Comparison of ENCODE assay signal across 14 mouse cellular contexts in genomic region chr2:4857186-4857585, GRCm38 (mm10). TPM values are rescaled to one million over a fixed set of nuclear protein-coding genes. Genes with fewer than 3 reads are reported as not detected.
A peak's percentile ranks its signal among the peaks of the same experiment; 100 is the strongest.
DNase-seq lines count a peak whose midpoint lies in the region; TF ChIP-seq lines count a peak whose summit lies in the region.
"Had no signal": no experiment of that assay in that cellular context is flagged by ENCODE, and none has a peak within 500 bp of the region (broad histone marks: within the 10 kb centered on the region; RNA-seq: fewer than 3 reads in every experiment).

No protein-coding gene starts in this region.

- no peak for TF ChIP-seq EP300 in MEL (IDR thresholded peaks at IDR 0.05; ENCODE audit: low read depth in 1 of 2, low read length in 2 of 2)

- no peak for TF ChIP-seq POLR2A in MEL (IDR thresholded peaks at IDR 0.05; ENCODE audit: control insufficient read depth in 1 of 2, insufficient read depth in 1 of 2, low read depth in 1 of 2, low read length in 2 of 2, poor library complexity in 1 of 2)

- no peaks in the 10 kb centered on the region; a peak in 1 of 4 replicates for H3K4me1 ChIP-seq in MEL (ENCODE audit: control insufficient read depth in 1 of 2, insufficient read depth in 2 of 2, low read length in 2 of 2)

- H3K9ac ChIP-seq in MEL (ENCODE audit: control insufficient read depth, low read depth, low read length, poor library complexity, severe bottlenecking): no peak overlapping the region

- TF ChIP-seq RAD21 in MEL (IDR thresholded peaks at IDR 0.05; ENCODE audit: low read depth, low read length): no peak

- intact Hi-C loops in left cerebral cortex, postnatal 25 days (cut with DNase I): no loop called here

- H3K9me3 ChIP-seq in MEL (replicated peaks; ENCODE audit: insufficient read depth, low read length): no peaks in the 10 kb centered on the region

- H3K4me3 ChIP-seq in MEL (ENCODE audit: control insufficient read depth in 1 of 2, insufficient read depth in 1 of 2, low read depth in 2 of 2, low read length in 2 of 2): no peak overlapping the region

- no peak for TF ChIP-seq CTCF in MEL (IDR thresholded peaks at IDR 0.05 in 2 of 3, conservative IDR thresholded peaks at IDR 0.05 in 1 of 3; ENCODE audit: control insufficient read depth in 1 of 3, insufficient read depth in 1 of 3, low read depth in 2 of 3, low read length in 3 of 3, poor library complexity in 1 of 3, severe bottlenecking in 1 of 3)

- peaks cover 5 to 7% of the 10 kb centered on the region in 2 experiments for H3K27me3 ChIP-seq in MEL (ENCODE audit: control insufficient read depth in 1 of 2, insufficient read depth in 2 of 2, low read length in 2 of 2)

- no peak overlapping the region for H3K27ac ChIP-seq in MEL (ENCODE audit: control insufficient read depth, low read depth, low read length)

- H3K36me3 ChIP-seq in MEL (ENCODE audit: control insufficient read depth in 1 of 2, insufficient read depth in 2 of 2, low read length in 2 of 2): no peaks in the 10 kb centered on the region

- peak; percentile 71 for DNase-seq in heart, adult 11 months
- no peak for DNase-seq in heart, adult 9 months (ENCODE audit: low spot score in 2 of 2)
- DNase-seq in MEL (ENCODE audit: low read depth, low spot score): peak; percentile 54
- peak; percentile 46 for DNase-seq in R1 (ENCODE audit: low read depth, low spot score)
- DNase-seq in kidney, adult 9 months: peak; percentile 62
- no peak for DNase-seq in left cerebral cortex, postnatal 25 days (ENCODE audit: low spot score in 2 of 2)
- DNase-seq in urinary bladder, postnatal 25 days (ENCODE audit: low spot score): no peak
- DNase-seq in thymus, postnatal 14 days: no peak
- DNase-seq: cerebellum, adult 11-12 months; cerebellum, postnatal 36 days; layer of hippocampus, postnatal 36 days; liver; lung, adult 2 months; thymus, postnatal 36 days had no signal

- no peaks in the 10 kb centered on the region for H3K79me2 ChIP-seq in MEL (ENCODE audit: control insufficient read depth, insufficient read depth, low read length, poor library complexity)

TF ChIP-seq in MEL, 35 proteins besides CTCF, POLR2A, EP300 and RAD21:
- TF ChIP-seq NELFE (IDR thresholded peaks at IDR 0.05; ENCODE audit: low read depth, low read length): no peak
- TF ChIP-seq MEF2A (IDR thresholded peaks at IDR 0.05; ENCODE audit: extremely low read depth, insufficient replicate concordance, low read depth, low read length, poor library complexity, severe bottlenecking): no peak
- TF ChIP-seq MXI1 (IDR thresholded peaks at IDR 0.05; ENCODE audit: low read depth, low read length): no peak
- no peak for TF ChIP-seq ELF1 (IDR thresholded peaks at IDR 0.05; ENCODE audit: low read depth, low read length)
- TF ChIP-seq TCF12 (IDR thresholded peaks at IDR 0.05; ENCODE audit: low read depth, low read length): no peak
- no peak for TF ChIP-seq ZNF384 (IDR thresholded peaks at IDR 0.05; ENCODE audit: low read depth, low read length)
- no peak for TF ChIP-seq JUND (IDR thresholded peaks at IDR 0.05; ENCODE audit: low read depth, low read length)
- no peak for TF ChIP-seq UBTF (IDR thresholded peaks at IDR 0.05; ENCODE audit: borderline replicate concordance, insufficient read depth, low read depth, low read length)
- TF ChIP-seq KAT2A (conservative IDR thresholded peaks at IDR 0.05; ENCODE audit: low read depth, low read length): no peak
- no peak for TF ChIP-seq MYB (IDR thresholded peaks at IDR 0.05; ENCODE audit: low read depth, low read length)
- no peak for TF ChIP-seq BHLHE40 (IDR thresholded peaks at IDR 0.05; ENCODE audit: borderline replicate concordance, low read depth, low read length)
- TF ChIP-seq ZMIZ1 (IDR thresholded peaks at IDR 0.05; ENCODE audit: low read depth, low read length): no peak
- TF ChIP-seq ZC3H11A (IDR thresholded peaks at IDR 0.05; ENCODE audit: low read depth, low read length): no peak
- TF ChIP-seq POLR2AphosphoS5 (IDR thresholded peaks at IDR 0.05; ENCODE audit: borderline replicate concordance, low read depth, low read length): no peak
- no peak for TF ChIP-seq NRF1 (IDR thresholded peaks at IDR 0.05; ENCODE audit: insufficient read depth, low read depth, low read length, poor library complexity, severe bottlenecking)
- no peak for TF ChIP-seq POLR2AphosphoS2 (IDR thresholded peaks at IDR 0.05; ENCODE audit: low read length)
- no peak for TF ChIP-seq MYC (IDR thresholded peaks at IDR 0.05; ENCODE audit: low read depth, low read length)
- no peak for TF ChIP-seq TBP (IDR thresholded peaks at IDR 0.05; ENCODE audit: low read depth, low read length)
- TF ChIP-seq MAFK (IDR thresholded peaks at IDR 0.05; ENCODE audit: borderline replicate concordance, low read depth, low read length): no peak

RNA-seq across cellular contexts. Expression of gene Sephs1, which starts 24.2 kb away (rescaled TPM):
- 36.9 and 37.1 TPM in 2 replicates for total RNA-seq in MEL (2012; rRNA removed)
- polyA plus RNA-seq in MEL (2012; ENCODE audit: insufficient read depth in 1 of 2, insufficient read length in 2 of 2, low read depth in 1 of 2, low replicate concordance in 2 of 2, missing spikeins in 1 of 2): 10 to 100 TPM in 1 of 2 experiments, not detected in 1; 40.4 TPM
- 10 to 100 TPM; 21.2 to 23.1 TPM for total RNA-seq in left cerebral cortex, postnatal 25 days (2021)

Comparison
In these comparisons a context has a peak if more than half of its experiments do, and no peak if none do; other contexts are left out.
1. DNase-seq: peak in heart, adult 11 months (single experiment), MEL (single experiment), R1 (single experiment) and kidney, adult 9 months (single experiment); none in heart, adult 9 months (0 of 2), left cerebral cortex, postnatal 25 days (0 of 2), urinary bladder, postnatal 25 days (single experiment) and thymus, postnatal 14 days (single experiment).